Mouse (Mus musculus) forebrain, embryonic 13.5 days (tissue): ENCODE measurements around the gene Fitm1. TPM values are rescaled to one million over a fixed set of nuclear protein-coding genes. Genes with fewer than 3 reads are reported as not detected.

Experiments used
- ATAC-seq: fragments of 200-750 bp; cut with Nextera tagmentation; 2 replicates; pipeline ENCODE4 v1.8.0; 2017
- H3K27ac ChIP-seq: fragments of 300-500 bp; sonication (generic); 2 replicates; pipeline ENCODE4 v1.5.1; 2015; ENCODE audit warnings: inconsistent platforms, mild to moderate bottlenecking, moderate library complexity
- H3K27me3 ChIP-seq: fragments of 300-500 bp; sonication (generic); 2 replicates; pipeline ENCODE4 v1.6.1; 2015; ENCODE audit warnings: mild to moderate bottlenecking, inconsistent platforms
- H3K36me3 ChIP-seq: fragments of 300-500 bp; sonication (generic); 2 replicates; pipeline ENCODE4 v1.6.1; 2015; ENCODE audit warnings: mild to moderate bottlenecking, inconsistent platforms; ENCODE audit not compliant: poor library complexity, severe bottlenecking
- H3K4me1 ChIP-seq: fragments of 300-500 bp; sonication (generic); 2 replicates; pipeline ENCODE4 v1.6.1; 2015; ENCODE audit warnings: inconsistent platforms
- H3K4me2 ChIP-seq: fragments of 300-500 bp; sonication (generic); 2 replicates; pipeline ENCODE4 v1.6.1; 2015; ENCODE audit warnings: inconsistent platforms, mild to moderate bottlenecking, moderate library complexity
- H3K4me3 ChIP-seq: fragments of 300-500 bp; sonication (generic); 2 replicates; pipeline ENCODE4 v1.5.1; 2015; ENCODE audit warnings: mild to moderate bottlenecking, inconsistent platforms
- H3K9ac ChIP-seq: fragments of 300-500 bp; sonication (generic); 2 replicates; pipeline ENCODE4 v1.6.1; 2015; ENCODE audit warnings: mild to moderate bottlenecking, inconsistent platforms
- H3K9me3 ChIP-seq: fragments of 300-500 bp; sonication (generic); replicated peaks from 2 replicates; pipeline ENCODE4 v1.6.1; 2016; ENCODE audit warnings: inconsistent platforms
- WGBS: fragments of 180-500 bp; shearing (Covaris S2); methylation state at CpG from one replicate; pipeline ENCODE4 v1.1.7; 2015; 5-methylcytosine and 5-hydroxymethylcytosine counted together
- polyA plus RNA-seq: library from polyadenylated mRNA; unstranded; fragments of >200 nt; fragmentation: Nextera tagmentation; extraction: Ambion mirVana; gene quantifications from 2 replicates; pipeline ENCODE4 v1.2.1, GENCODE M21; 2015

Fitm1 gene
- polyA plus RNA-seq, 1 experiment from 2014 or later, result not detected

DNA sequence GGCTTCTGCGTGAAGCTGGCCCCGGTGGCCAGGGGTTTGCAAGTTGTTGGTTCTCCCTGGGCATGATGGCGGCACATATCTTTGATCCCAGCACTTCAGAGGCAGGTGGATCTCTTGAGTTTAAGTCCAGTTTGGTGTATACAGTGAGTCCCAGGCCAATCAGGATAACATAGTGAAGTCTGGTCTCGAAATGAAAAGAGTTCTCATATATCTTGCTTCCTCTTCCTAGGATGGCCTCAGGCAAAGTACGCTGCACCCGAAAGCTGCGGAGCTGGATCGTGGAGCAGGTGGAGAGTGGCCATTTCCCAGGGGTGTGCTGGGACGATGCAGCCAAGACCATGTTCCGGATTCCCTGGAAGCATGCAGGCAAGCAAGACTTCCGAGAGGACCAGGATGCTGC is 29.4 kb downstream of the Fitm1 start:
- Histone ChIP-seq H3K4me2 (no peak overlapping the region), H3K27ac (no peak overlapping the region), H3K4me1 (no peaks in the 10 kb centered on the region; the same call in 1 of the 2 replicates), H3K9me3 (no peaks in the 10 kb centered on the region), H3K9ac (no peak overlapping the region), H3K36me3 (peaks cover 87% of the 10 kb centered on the region), H3K4me3 (no peak overlapping the region), H3K27me3 (no peaks in the 10 kb centered on the region)
- ATAC-seq, result no peak
- 95% methylated on average over 11 of the region's 11 CpGs for WGBS

DNA sequence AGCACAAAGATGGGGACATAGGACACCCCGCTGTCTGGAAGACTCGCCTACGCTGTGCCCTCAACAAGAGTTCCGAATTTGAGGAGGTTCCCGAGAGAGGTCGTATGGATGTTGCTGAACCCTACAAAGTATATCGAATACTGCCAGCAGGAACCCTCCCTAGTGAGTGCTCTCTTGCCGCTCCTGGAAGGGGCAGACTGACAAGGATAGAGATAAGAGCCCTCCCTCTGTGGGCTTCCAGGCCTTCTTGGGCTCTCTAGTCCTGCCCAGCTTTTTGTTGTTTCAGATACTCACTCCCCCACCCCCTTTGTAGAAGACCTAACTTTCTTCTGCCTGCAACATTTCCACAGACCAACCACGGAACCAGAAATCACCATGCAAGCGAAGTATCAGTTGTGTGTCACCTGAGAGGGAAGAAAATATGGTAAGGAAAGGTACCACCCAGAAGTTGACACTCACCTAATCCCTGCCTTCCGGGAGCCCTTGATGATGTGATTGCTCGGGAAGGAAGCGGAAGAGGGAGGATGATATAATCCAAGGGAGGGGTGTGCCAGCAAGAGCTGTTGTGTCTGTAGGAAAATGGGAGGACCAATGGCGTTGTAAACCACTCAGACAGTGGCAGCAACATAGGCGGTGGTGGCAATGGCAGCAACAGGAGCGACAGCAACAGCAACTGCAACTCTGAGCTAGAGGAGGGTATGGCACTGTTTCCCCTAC is 30.5 kb downstream of the Fitm1 start:
- H3K36me3 ChIP-seq, result peaks cover 79% of the 10 kb centered on the region
- no peak overlapping the region for H3K27ac ChIP-seq
- no peak for ATAC-seq
- H3K4me1 ChIP-seq, result no peaks in the 10 kb centered on the region; the same call in 1 of the 2 replicates
- no peaks in the 10 kb centered on the region for H3K27me3 ChIP-seq
- H3K4me2 ChIP-seq, result no peak overlapping the region
- no peak overlapping the region for H3K4me3 ChIP-seq
- no peaks in the 10 kb centered on the region for H3K9me3 ChIP-seq
- no peak overlapping the region for H3K9ac ChIP-seq
- 94% methylated on average over 16 of the region's 16 CpGs for WGBS

DNA sequence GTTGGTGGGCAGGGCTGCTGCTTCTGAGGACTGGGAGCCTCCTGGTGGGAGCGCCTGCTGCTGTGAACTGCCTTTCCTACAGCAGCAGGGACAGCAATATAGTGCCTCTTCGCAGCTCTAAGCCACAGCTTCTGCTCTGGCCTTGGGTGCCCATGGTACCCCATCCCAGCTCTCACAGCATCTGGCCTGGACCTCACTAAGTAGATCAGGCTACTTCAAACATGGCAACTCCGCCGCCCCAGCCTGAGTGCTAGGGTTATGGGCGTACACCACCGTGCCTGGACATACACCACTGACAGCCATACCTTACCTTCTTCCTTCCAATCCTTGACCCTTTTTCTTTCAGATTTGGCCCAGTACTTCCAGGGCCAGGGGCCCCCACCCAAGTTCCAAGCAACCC is 32.9 kb downstream of the Fitm1 start:
- no peaks in the 10 kb centered on the region for H3K27me3 ChIP-seq
- H3K4me2 ChIP-seq, result no peak overlapping the region
- no peaks in the 10 kb centered on the region; the same call in 1 of the 2 replicates for H3K4me1 ChIP-seq
- no peak overlapping the region for H3K4me3 ChIP-seq
- no peak overlapping the region for H3K9ac ChIP-seq
- H3K27ac ChIP-seq, result no peak overlapping the region
- H3K9me3 ChIP-seq, result no peaks in the 10 kb centered on the region
- no peak for ATAC-seq
- H3K36me3 ChIP-seq, result peaks cover 54% of the 10 kb centered on the region
- WGBS, result 93% methylated on average over 6 of the region's 6 CpGs

DNA sequence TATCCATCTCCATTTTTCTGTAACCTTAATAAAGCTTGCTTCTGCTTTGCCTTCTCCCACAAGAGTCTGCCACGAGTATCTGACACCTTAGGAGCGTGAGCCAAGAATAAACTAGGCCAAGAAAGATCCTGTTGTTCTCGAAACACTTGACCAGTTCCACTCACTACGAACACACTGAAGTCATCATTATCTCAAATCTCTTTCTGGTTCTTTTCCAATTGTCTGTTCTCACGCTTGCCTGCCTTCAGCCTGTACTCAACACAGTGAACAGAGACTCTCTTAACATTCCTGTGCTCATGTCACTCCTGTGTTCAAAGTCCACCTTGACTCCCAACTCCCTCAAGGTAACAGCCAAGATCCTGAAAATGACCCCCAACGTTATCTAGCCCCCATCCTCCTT is 37.9 kb downstream of the Fitm1 start:
- no peak overlapping the region for H3K4me3 ChIP-seq
- H3K4me1 ChIP-seq, result no peaks in the 10 kb centered on the region
- H3K36me3 ChIP-seq, result peaks cover 17% of the 10 kb centered on the region
- H3K9ac ChIP-seq, result no peak overlapping the region
- no peak overlapping the region for H3K27ac ChIP-seq
- H3K27me3 ChIP-seq, result no peaks in the 10 kb centered on the region
- 61% methylated on average over 6 of the region's 6 CpGs for WGBS
- H3K4me2 ChIP-seq, result no peak overlapping the region
- no peaks in the 10 kb centered on the region for H3K9me3 ChIP-seq
- ATAC-seq, result no peak

DNA sequence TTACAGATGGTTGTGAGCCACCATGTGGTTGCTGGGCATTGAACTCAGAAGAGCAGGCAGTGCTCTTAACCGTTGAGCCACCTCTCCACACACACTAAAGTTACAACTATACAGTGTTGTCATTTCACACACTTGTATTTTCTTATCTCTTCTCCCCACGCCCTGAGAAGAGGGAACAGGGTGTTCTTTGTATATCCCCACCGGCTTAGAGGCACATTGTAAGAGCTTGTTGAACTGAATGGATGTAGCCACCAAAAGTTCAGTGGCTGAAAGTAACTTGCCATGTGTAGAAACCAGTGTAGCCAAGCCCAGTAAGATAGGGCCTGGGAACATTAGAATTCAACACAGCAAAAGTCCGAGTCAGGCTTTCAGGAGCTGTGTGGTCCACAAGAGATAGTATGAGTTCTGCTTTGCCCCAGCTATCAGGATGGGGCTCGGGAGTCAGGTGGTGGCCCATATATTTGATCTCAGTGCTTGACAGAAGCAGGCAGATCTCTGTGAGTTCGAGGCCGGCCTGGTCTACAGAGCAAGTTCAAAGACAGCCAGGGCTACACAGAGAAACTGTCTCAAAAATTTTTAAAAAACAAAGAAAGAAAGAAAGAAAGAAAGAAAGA is 39.3 kb downstream of the Fitm1 start:
- Histone ChIP-seq H3K4me3 (no peak overlapping the region), H3K4me2 (no peak overlapping the region), H3K9ac (no peak overlapping the region), H3K27ac (no peak overlapping the region), H3K9me3 (no peaks in the 10 kb centered on the region), H3K4me1 (0 out of 2 replicates have a peak, but pooled peaks cover 5% of the 10 kb centered on the region), H3K36me3 (peaks cover 4% of the 10 kb centered on the region), H3K27me3 (no peaks in the 10 kb centered on the region)
- WGBS, result 83% methylated on average over 7 of the region's 7 CpGs
- ATAC-seq, result no peak

DNA sequence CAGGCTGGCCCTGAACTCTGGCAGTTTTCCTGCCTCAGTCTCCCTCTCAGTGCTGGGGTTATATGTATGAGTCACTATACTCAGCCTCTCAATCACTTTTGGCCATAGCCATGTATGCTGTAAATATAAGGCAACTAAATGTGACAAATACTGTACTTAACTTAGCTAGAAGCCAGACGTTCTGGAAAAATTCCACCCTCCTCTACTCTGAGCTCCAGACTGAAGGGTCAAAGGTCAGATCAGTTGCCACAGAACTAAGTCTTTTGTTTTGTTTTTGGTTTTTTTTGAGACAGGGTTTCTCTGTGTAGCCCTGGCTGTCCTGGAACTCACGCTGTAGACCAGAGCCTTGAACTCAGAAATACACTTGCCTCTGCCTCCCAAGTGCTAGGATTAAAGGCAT is 40.5 kb downstream of the Fitm1 start:
- no peak overlapping the region for H3K4me2 ChIP-seq
- no peak overlapping the region for H3K27ac ChIP-seq
- H3K4me1 ChIP-seq, result 0 out of 2 replicates have a peak, but pooled peaks cover 5% of the 10 kb centered on the region
- WGBS, result 42% methylated on average over 2 of the region's 2 CpGs
- no peaks in the 10 kb centered on the region for H3K27me3 ChIP-seq
- H3K36me3 ChIP-seq, result no peaks in the 10 kb centered on the region
- H3K9me3 ChIP-seq, result no peaks in the 10 kb centered on the region
- no peak for ATAC-seq
- H3K4me3 ChIP-seq, result no peak overlapping the region
- no peak overlapping the region for H3K9ac ChIP-seq

DNA sequence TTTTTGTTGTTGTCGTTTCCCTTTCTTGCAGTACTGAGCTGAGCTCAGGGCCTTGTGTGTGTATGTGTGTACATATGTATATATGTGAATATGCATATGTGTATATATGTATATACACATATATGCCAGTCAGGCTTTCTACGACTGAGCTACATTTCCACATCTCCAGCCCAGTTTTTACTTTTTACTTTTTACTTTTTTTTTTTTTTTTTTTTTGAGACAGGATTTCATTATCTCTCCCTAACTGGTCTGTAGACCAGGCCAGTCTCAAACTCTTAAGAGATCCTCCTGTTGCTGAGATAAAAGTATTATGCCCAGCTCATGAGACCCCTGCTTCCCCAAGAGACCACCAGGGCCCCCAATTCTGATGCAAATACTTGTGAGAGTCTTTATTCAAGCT is 41.4 kb downstream of the Fitm1 start:
- H3K27ac ChIP-seq, result no peak overlapping the region
- no peaks in the 10 kb centered on the region for H3K36me3 ChIP-seq
- no peak for ATAC-seq
- H3K4me2 ChIP-seq, result no peak overlapping the region
- 91% methylated on average over 2 of the region's 2 CpGs for WGBS
- H3K4me3 ChIP-seq, result no peak overlapping the region
- H3K27me3 ChIP-seq, result no peaks in the 10 kb centered on the region
- H3K4me1 ChIP-seq, result 0 out of 2 replicates have a peak, but pooled peaks cover 5% of the 10 kb centered on the region
- H3K9ac ChIP-seq, result no peak overlapping the region
- no peaks in the 10 kb centered on the region for H3K9me3 ChIP-seq

DNA sequence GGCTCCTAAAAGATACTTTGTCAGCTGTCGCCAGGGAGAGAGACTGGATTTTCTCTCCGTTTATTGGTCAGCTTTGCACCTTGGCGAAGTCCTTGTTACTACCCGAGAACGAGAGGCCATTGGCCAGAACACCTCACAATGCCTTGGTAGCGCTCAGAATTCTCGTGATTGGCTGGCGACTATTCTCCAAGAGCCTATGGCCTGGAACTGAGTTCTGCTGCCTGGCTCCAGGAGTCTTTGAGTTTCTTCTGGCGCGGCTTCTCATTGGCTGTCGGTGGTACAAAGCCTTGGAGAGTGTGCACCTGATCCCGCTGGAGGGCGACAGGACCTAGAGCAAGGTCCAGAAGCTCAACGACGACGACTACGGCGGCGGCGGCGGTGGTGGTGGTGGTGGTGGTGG is 42.4 kb downstream of the Fitm1 start, which contains the start of gene Rec8:
Rec8 (plus strand) TSS at position 216 of the 400 bp plus-strand sequence.
- 25% methylated on average over 21 of the region's 21 CpGs for WGBS
- H3K4me1 ChIP-seq, result 0 out of 2 replicates have a peak, but pooled peaks cover 5% of the 10 kb centered on the region
- H3K27ac ChIP-seq, result no peak within 1 kb of the TSS
- no peaks in the 10 kb centered on the region for H3K27me3 ChIP-seq
- peak within 1 kb of the TSS; percentile 13 for H3K4me2 ChIP-seq
- peak within 1 kb of the TSS; percentile 30; the same call in 1 of the 2 replicates for H3K9ac ChIP-seq
- no peaks in the 10 kb centered on the region for H3K36me3 ChIP-seq
- peak within 1 kb of the TSS; percentile 22 for H3K4me3 ChIP-seq
- peak; percentile 71 for ATAC-seq
- H3K9me3 ChIP-seq, result no peaks in the 10 kb centered on the region

DNA sequence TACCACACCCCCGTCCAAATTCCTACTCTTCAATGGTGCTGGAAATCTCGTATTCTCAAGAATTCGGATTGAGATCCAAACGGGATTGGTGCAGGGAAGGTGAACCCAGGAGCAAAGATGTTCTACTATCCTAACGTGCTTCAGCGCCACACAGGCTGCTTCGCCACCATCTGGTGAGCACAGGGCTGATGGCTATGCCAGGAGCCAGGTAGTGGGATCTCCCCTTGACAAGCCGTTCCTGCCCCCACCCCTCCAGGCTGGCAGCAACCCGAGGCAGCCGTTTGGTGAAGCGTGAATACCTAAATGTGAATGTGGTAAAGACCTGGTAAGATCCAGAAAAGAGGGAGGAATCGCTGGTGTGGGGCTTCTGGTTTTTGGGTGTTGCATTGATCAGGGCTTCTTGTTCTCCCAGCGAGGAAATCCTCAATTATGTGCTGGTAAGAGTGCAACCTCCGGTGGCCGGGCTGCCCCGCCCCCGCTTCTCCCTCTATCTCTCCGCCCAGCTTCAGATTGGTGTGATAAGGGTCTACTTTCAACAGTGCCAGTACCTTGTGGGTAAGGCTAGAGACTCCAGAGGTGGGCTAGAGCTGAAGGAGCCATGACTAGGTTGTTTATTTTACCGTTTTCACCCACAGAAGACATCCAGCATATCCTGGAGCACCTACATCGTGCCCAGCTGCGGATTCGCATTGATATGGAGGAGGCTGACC is 43.2 kb downstream of the Fitm1 start:
- peak overlapping the region; percentile 13 for H3K4me2 ChIP-seq
- H3K27ac ChIP-seq, result no peak overlapping the region
- no peaks in the 10 kb centered on the region for H3K27me3 ChIP-seq
- peaks cover 3% of the 10 kb centered on the region for H3K36me3 ChIP-seq
- 52% methylated on average over 22 of the region's 22 CpGs for WGBS
- H3K9ac ChIP-seq, result peak overlapping the region; percentile 30; the same call in 1 of the 2 replicates
- no peaks in the 10 kb centered on the region for H3K9me3 ChIP-seq
- ATAC-seq, result peak; percentile 53; the same call in 1 of the 2 replicates
- H3K4me3 ChIP-seq, result peak overlapping the region; percentile 22
- H3K4me1 ChIP-seq, result 0 out of 2 replicates have a peak, but pooled peaks cover 5% of the 10 kb centered on the region

Other genes with a start within 250 kb of the Fitm1 start
- 65.5 and 70.4 TPM in 2 replicates for gene Dhrs4, start 96.9 kb upstream of the Fitm1 start, polyA plus RNA-seq
- gene Carmil3, start 85.0 kb upstream of the Fitm1 start, polyA plus RNA-seq, result 21.7 and 23.3 TPM in 2 replicates
- gene Cpne6, start 65.2 kb upstream of the Fitm1 start, polyA plus RNA-seq, result 1.5 and 2.0 TPM in 2 replicates
- gene Nrl, start 50.6 kb upstream of the Fitm1 start, polyA plus RNA-seq, result not detected in 2 replicates
- gene Pck2, start 35.4 kb upstream of the Fitm1 start, polyA plus RNA-seq, result 17.9 and 18.1 TPM in 2 replicates
- 108 and 115 TPM in 2 replicates for gene Dcaf11, start 15.6 kb upstream of the Fitm1 start, polyA plus RNA-seq
- 0.63 TPM in 1 of 2 replicates, not detected in the other for gene A730061H03Rik, start 15.2 kb upstream of the Fitm1 start, polyA plus RNA-seq
- gene Psme1, start 2.5 kb downstream of the Fitm1 start, polyA plus RNA-seq, result 154 and 156 TPM in 2 replicates
- 8.2 and 8.8 TPM in 2 replicates for gene Emc9, start 9.7 kb downstream of the Fitm1 start, polyA plus RNA-seq
- gene Psme2, start 15.5 kb downstream of the Fitm1 start, polyA plus RNA-seq, result 200 and 206 TPM in 2 replicates
- gene Rnf31, start 16.1 kb downstream of the Fitm1 start, polyA plus RNA-seq, result 13.3 and 22.0 TPM in 2 replicates
- 6.9 and 7.2 TPM in 2 replicates for gene Irf9, start 28.0 kb downstream of the Fitm1 start, polyA plus RNA-seq
- 7.9 and 9.3 TPM in 2 replicates for gene Rec8, start 42.4 kb downstream of the Fitm1 start, polyA plus RNA-seq
- 65.5 and 76.0 TPM in 2 replicates for gene Ipo4, start 60.3 kb downstream of the Fitm1 start, polyA plus RNA-seq
- 1.1 and 1.5 TPM in 2 replicates for gene Gm49378, start 62.3 kb downstream of the Fitm1 start, polyA plus RNA-seq
- 64.3 and 71.3 TPM in 2 replicates for gene Tm9sf1, start 68.2 kb downstream of the Fitm1 start, polyA plus RNA-seq
- 0.57 and 0.67 TPM in 2 replicates for gene Tssk4, start 74.6 kb downstream of the Fitm1 start, polyA plus RNA-seq
- 66.3 and 70.1 TPM in 2 replicates for gene Mdp1, start 84.9 kb downstream of the Fitm1 start, polyA plus RNA-seq
- 57.5 and 60.4 TPM in 2 replicates for gene Gmpr2, start 96.3 kb downstream of the Fitm1 start, polyA plus RNA-seq
- 665 and 692 TPM in 2 replicates for gene Nedd8, start 96.5 kb downstream of the Fitm1 start, polyA plus RNA-seq
- 45.1 and 51.6 TPM in 2 replicates for gene Tinf2, start 106.2 kb downstream of the Fitm1 start, polyA plus RNA-seq
- 0.13 and 0.21 TPM in 2 replicates for gene Tgm1, start 138.3 kb downstream of the Fitm1 start, polyA plus RNA-seq
- 33.5 and 37.8 TPM in 2 replicates for gene Rabggta, start 146.6 kb downstream of the Fitm1 start, polyA plus RNA-seq
- gene Dhrs1, start 170.1 kb downstream of the Fitm1 start, polyA plus RNA-seq, result 77.1 and 78.8 TPM in 2 replicates
- 44.4 and 46.4 TPM in 2 replicates for gene Nop9, start 170.1 kb downstream of the Fitm1 start, polyA plus RNA-seq
- gene Cideb, start 182.8 kb downstream of the Fitm1 start, polyA plus RNA-seq, result 0.20 and 0.23 TPM in 2 replicates
- 0.18 and 0.29 TPM in 2 replicates for gene Ltb4r2, start 185.8 kb downstream of the Fitm1 start, polyA plus RNA-seq
- 0.45 TPM in 1 of 2 replicates, not detected in the other for gene Ltb4r1, start 190.3 kb downstream of the Fitm1 start, polyA plus RNA-seq
- 3.6 and 5.4 TPM in 2 replicates for gene Adcy4, start 208.5 kb downstream of the Fitm1 start, polyA plus RNA-seq
- gene Ripk3, start 213.2 kb downstream of the Fitm1 start, polyA plus RNA-seq, result 2.1 and 2.4 TPM in 2 replicates
- 17.0 and 18.9 TPM in 2 replicates for gene Nfatc4, start 247.5 kb downstream of the Fitm1 start, polyA plus RNA-seq